Comparison of ENCODE assay signal across 12 mouse cellular contexts in genomic region chr7:125820233-125820632, GRCm38 (mm10).
DNase-seq lines count a peak whose midpoint lies in the region; ATAC-seq and TF ChIP-seq lines count a peak whose summit lies in the region.
"Had no signal": no experiment of that assay in that cellular context is flagged by ENCODE, and none has a peak within 500 bp of the region (broad histone marks: within the 10 kb centered on the region; RNA-seq: fewer than 3 reads in every experiment).

No protein-coding gene starts in this region.

- no peak for ATAC-seq in forebrain, postnatal 0 days
- no peak for ATAC-seq in forebrain, embryonic 16.5 days
- ATAC-seq in kidney, postnatal 0 days (replicated peaks; ENCODE audit: low FRiP score, low read depth): no peak
- no peak for ATAC-seq in kidney, embryonic 16.5 days (ENCODE audit: low FRiP score, low TSS enrichment)
- peak; percentile 59 for ATAC-seq in megakaryocyte-erythroid progenitor cell, adult 5-6 weeks (replicated peaks; ENCODE audit: low FRiP score, low TSS enrichment, poor library complexity, severe bottlenecking)
- ATAC-seq: activated CD4-positive, CD25-positive, alpha-beta regulatory T cell, adult 4 months had no signal

- H3K36me3 ChIP-seq in forebrain, postnatal 0 days (ENCODE audit: insufficient read depth): peaks cover 11% of the 10 kb centered on the region
- no peaks in the 10 kb centered on the region; the same call in 1 of the 2 replicates for H3K36me3 ChIP-seq in forebrain, embryonic 16.5 days (ENCODE audit: control insufficient read depth, insufficient read depth)
- no peaks in the 10 kb centered on the region for H3K36me3 ChIP-seq in kidney, postnatal 0 days (ENCODE audit: insufficient read depth, low read length)
- H3K36me3 ChIP-seq in kidney, embryonic 16.5 days (ENCODE audit: insufficient read depth, low read length): no peaks in the 10 kb centered on the region
- H3K36me3 ChIP-seq: limb, embryonic 10.5 days had no signal

- no peak overlapping the region for H3K4me2 ChIP-seq in forebrain, postnatal 0 days (ENCODE audit: low read depth)
- H3K4me2 ChIP-seq in forebrain, embryonic 16.5 days (ENCODE audit: low read length): no peak overlapping the region
- H3K4me2 ChIP-seq in kidney, postnatal 0 days (ENCODE audit: low read length): no peak overlapping the region
- no peak overlapping the region for H3K4me2 ChIP-seq in kidney, embryonic 16.5 days (replicated peaks; ENCODE audit: low read depth, low read length)
- H3K4me2 ChIP-seq: hindbrain, embryonic 14.5 days had no signal

- no peaks in the 10 kb centered on the region for H3K27me3 ChIP-seq in forebrain, postnatal 0 days (ENCODE audit: insufficient read depth, low read length)
- no peaks in the 10 kb centered on the region for H3K27me3 ChIP-seq in forebrain, embryonic 16.5 days (replicated peaks; ENCODE audit: control insufficient read depth, insufficient read depth, low read length)
- H3K27me3 ChIP-seq in kidney, postnatal 0 days (ENCODE audit: insufficient read depth, low read length): no peaks in the 10 kb centered on the region
- no peaks in the 10 kb centered on the region for H3K27me3 ChIP-seq in kidney, embryonic 16.5 days (ENCODE audit: insufficient read depth, low read length)

- H3K9me3 ChIP-seq in forebrain, postnatal 0 days (ENCODE audit: low read length): no peaks in the 10 kb centered on the region
- no peaks in the 10 kb centered on the region for H3K9me3 ChIP-seq in forebrain, embryonic 16.5 days (ENCODE audit: control insufficient read depth, low read length)
- no peaks in the 10 kb centered on the region for H3K9me3 ChIP-seq in kidney, postnatal 0 days (replicated peaks; ENCODE audit: low read length)
- H3K9me3 ChIP-seq in kidney, embryonic 16.5 days (ENCODE audit: low read length): no peaks in the 10 kb centered on the region
- H3K9me3 ChIP-seq: limb, embryonic 10.5 days had no signal

- TF ChIP-seq CTCF in forebrain, postnatal 0 days (IDR thresholded peaks at IDR 0.05; ENCODE audit: low read depth): peak; percentile 54
- peak; percentile 69 for TF ChIP-seq CTCF in kidney, postnatal 0 days (IDR thresholded peaks at IDR 0.05; ENCODE audit: low read depth)

- H3K4me3 ChIP-seq in forebrain, postnatal 0 days (ENCODE audit: low read depth, low read length): no peak overlapping the region
- no peak overlapping the region for H3K4me3 ChIP-seq in forebrain, embryonic 16.5 days (replicated peaks; ENCODE audit: low read length)
- no peak overlapping the region for H3K4me3 ChIP-seq in kidney, postnatal 0 days (replicated peaks; ENCODE audit: low read depth, low read length)
- no peak overlapping the region for H3K4me3 ChIP-seq in kidney, embryonic 16.5 days (ENCODE audit: low read length)
- H3K4me3 ChIP-seq: limb, embryonic 10.5 days; myocyte had no signal

- 71% methylated on average over 2 of the region's 2 CpGs for WGBS in forebrain, postnatal 0 days
- WGBS in forebrain, embryonic 16.5 days: 81% methylated on average over 2 of the region's 2 CpGs
- 73% methylated on average over 2 of the region's 2 CpGs for WGBS in kidney, postnatal 0 days
- WGBS in kidney, embryonic 16.5 days: 64% methylated on average over 2 of the region's 2 CpGs

- no peak overlapping the region for H3K9ac ChIP-seq in forebrain, postnatal 0 days
- no peak overlapping the region for H3K9ac ChIP-seq in forebrain, embryonic 16.5 days (replicated peaks; ENCODE audit: low read depth, low read length)
- H3K9ac ChIP-seq in kidney, postnatal 0 days (ENCODE audit: low read depth, low read length): no peak overlapping the region
- no peak overlapping the region for H3K9ac ChIP-seq in kidney, embryonic 16.5 days (replicated peaks; ENCODE audit: low read length)
- H3K9ac ChIP-seq: hindbrain, embryonic 14.5 days had no signal

- peak; percentile 18 for DNase-seq in forebrain, postnatal 0 days
- peak; percentile 62 for DNase-seq in kidney, postnatal 0 days (ENCODE audit: low spot score)
- peak; percentile 39 for DNase-seq in MN1 (ENCODE audit: low spot score)
- no peak for DNase-seq in frontal cortex, postnatal 14 days (ENCODE audit: low spot score in 2 of 2)
- no peak for DNase-seq in kidney, adult 18-20 months

- H3K4me1 ChIP-seq in forebrain, postnatal 0 days (ENCODE audit: insufficient read depth): no peaks in the 10 kb centered on the region
- H3K4me1 ChIP-seq in forebrain, embryonic 16.5 days (replicated peaks; ENCODE audit: control insufficient read depth, insufficient read depth, low read length): no peaks in the 10 kb centered on the region
- peaks cover 3% of the 10 kb centered on the region; the same call in 1 of the 2 replicates for H3K4me1 ChIP-seq in kidney, postnatal 0 days (replicated peaks; ENCODE audit: insufficient read depth, low read length)
- H3K4me1 ChIP-seq in kidney, embryonic 16.5 days (ENCODE audit: insufficient read depth, low read length): peaks cover 28% of the 10 kb centered on the region

- no peak overlapping the region for H3K27ac ChIP-seq in forebrain, postnatal 0 days (ENCODE audit: low read depth, low read length)
- H3K27ac ChIP-seq in forebrain, embryonic 16.5 days (ENCODE audit: low read length): no peak overlapping the region
- no peak overlapping the region for H3K27ac ChIP-seq in kidney, postnatal 0 days
- no peak overlapping the region for H3K27ac ChIP-seq in kidney, embryonic 16.5 days (ENCODE audit: low read length)
- H3K27ac ChIP-seq: hindbrain, embryonic 14.5 days; limb, embryonic 10.5 days had no signal

Comparison
In these comparisons a context has a peak if more than half of its experiments do, and no peak if none do; other contexts are left out.
1. DNase-seq: peak in forebrain, postnatal 0 days (single experiment), kidney, postnatal 0 days (single experiment) and MN1 (single experiment); none in frontal cortex, postnatal 14 days (0 of 2) and kidney, adult 18-20 months (single experiment).